Mouse (Mus musculus) natural killer cell, adult 2 months (primary cell): ENCODE measurements at regions not wholly inside any gene's neighbourhood (a gene's known extent, or its start where the extent isn't known, plus 50 kb on each side); places are given as distances from the start of the nearest gene placed in this dataset.
A peak's percentile ranks its signal among the peaks of the same experiment; 100 is the strongest.
"Not testable (repeated sequence)": the region's sequence is repeated elsewhere in the genome, so short reads cannot be mapped to it uniquely, and the experiment has no call there.

Experiments used
- DNase-seq, 2 experiments: peaks; one replicate each; pipeline ENCODE4 v3.0.0; 2022; ENCODE audit warnings: low spot score in 2 of 2

- DNase-seq: no peak
These were observed 54.7 kb upstream of the Usp25 start for GRCm38 (mm10) chr16:76958597-76959392.

- DNase-seq: no peak
These were observed 56.0 kb upstream of the Usp25 start for GRCm38 (mm10) chr16:76957491-76957890.

GRCm38 (mm10) chr16:76957090-76957489 lies 56.4 kb upstream of the Usp25 start:
- DNase-seq: no peak

- no peak for DNase-seq
These were observed 62.5 kb upstream of the Usp25 start for GRCm38 (mm10) chr16:76950836-76951486.

GRCm38 (mm10) chr16:76947011-76947410 lies 66.5 kb upstream of the Usp25 start:
- DNase-seq: no peak

- DNase-seq: no peak
These were observed 75.4 kb upstream of the Usp25 start for GRCm38 (mm10) chr16:76938128-76938527.

GRCm38 (mm10) chr16:76927901-76928300 lies 85.6 kb upstream of the Usp25 start:
- DNase-seq: no peak

- not testable (repeated sequence) for DNase-seq
These were observed 93.4 kb upstream of the Usp25 start for GRCm38 (mm10) chr16:76920137-76920536.

- DNase-seq: no peak
These were observed 94.9 kb upstream of the Usp25 start for GRCm38 (mm10) chr16:76918598-76918997.

GRCm38 (mm10) chr16:76914311-76914710 lies 99.2 kb upstream of the Usp25 start:
- no peak for DNase-seq

GRCm38 (mm10) chr16:76905205-76905996 lies 108.1 kb upstream of the Usp25 start:
- no peak for DNase-seq

- DNase-seq: peak in 1 of 2 experiments; percentile 4
These were observed 114.4 kb upstream of the Usp25 start for GRCm38 (mm10) chr16:76899083-76899482.

- no peak for DNase-seq
These were observed 117.2 kb upstream of the Usp25 start for GRCm38 (mm10) chr16:76896305-76896704.

GRCm38 (mm10) chr16:76895781-76896180 lies 117.7 kb upstream of the Usp25 start:
- no peak for DNase-seq

- DNase-seq: no peak
These were observed 134.9 kb upstream of the Usp25 start for GRCm38 (mm10) chr16:76878576-76878975.

- no peak for DNase-seq
These were observed 138.0 kb upstream of the Usp25 start for GRCm38 (mm10) chr16:76875397-76876018.

GRCm38 (mm10) chr16:76866465-76866802 lies 147.1 kb upstream of the Usp25 start:
- no peak for DNase-seq

- DNase-seq: no peak
These were observed 147.6 kb upstream of the Usp25 start for GRCm38 (mm10) chr16:76865731-76866464.

GRCm38 (mm10) chr16:76864392-76864791 lies 149.1 kb upstream of the Usp25 start:
- no peak for DNase-seq

GRCm38 (mm10) chr16:76855797-76856196 lies 157.7 kb upstream of the Usp25 start:
- no peak for DNase-seq

GRCm38 (mm10) chr16:76851396-76851795 lies 162.1 kb upstream of the Usp25 start:
- no peak for DNase-seq
